Comparison of ENCODE assay signal across 18 mouse cellular contexts in the genomic region with DNA sequence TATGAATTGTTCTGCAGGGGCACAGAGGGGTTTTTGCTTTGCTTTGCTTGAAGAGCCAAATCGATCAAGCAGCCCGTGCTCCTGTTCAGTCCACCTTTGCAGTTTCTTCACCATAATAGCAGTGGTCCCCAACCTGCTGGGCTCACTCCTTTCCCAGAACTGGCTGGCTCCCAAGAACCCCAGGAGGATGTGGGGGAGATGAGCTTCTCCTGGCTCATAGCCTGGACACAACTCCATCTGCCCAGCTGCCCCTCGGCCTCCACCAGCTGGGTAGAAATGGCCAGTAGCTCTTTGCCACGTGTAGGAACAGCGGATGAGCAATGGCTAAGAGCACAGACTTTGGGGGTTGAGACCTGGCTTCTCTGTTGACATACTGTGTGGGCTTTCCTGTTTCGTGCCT.
"Had no signal": no experiment of that assay in that cellular context is flagged by ENCODE, and none has a peak within 500 bp of the region (broad histone marks: within the 10 kb centered on the region; RNA-seq: fewer than 3 reads in every experiment).

No protein-coding gene starts in this region.

- H3K36me3 ChIP-seq: lung, embryonic 15.5 days; midbrain, embryonic 12.5 days; neural tube, embryonic 12.5 days; stomach, embryonic 15.5 days had no signal

- H3K27ac ChIP-seq: lung, embryonic 15.5 days; macrophage; neural tube, embryonic 12.5 days; stomach, embryonic 15.5 days; stomach, postnatal 0 days had no signal

- H3K4me1 ChIP-seq: lung, embryonic 15.5 days; stomach, embryonic 15.5 days had no signal

- H3K27me3 ChIP-seq: lung, embryonic 15.5 days; stomach, embryonic 15.5 days had no signal

- DNase-seq: liver, postnatal 0 days; lung, adult 2 months; lung, postnatal 14 days; lung, postnatal 36 days; midbrain, embryonic 14.5 days; right cerebral cortex, postnatal 14 days; thymus, adult 2 months; thymus, postnatal 25 days; thymus, postnatal 4 days had no signal

- H3K4me3 ChIP-seq: lung, embryonic 15.5 days; megakaryocyte, embryonic 14.5 days; midbrain, embryonic 12.5 days; neural tube, embryonic 12.5 days; stomach, embryonic 15.5 days had no signal

- ATAC-seq: liver, postnatal 0 days; lung, postnatal 0 days; midbrain, embryonic 16.5 days had no signal

- H3K9ac ChIP-seq: liver, postnatal 0 days; lung, embryonic 15.5 days; midbrain, embryonic 12.5 days; neural tube, embryonic 12.5 days; stomach, embryonic 15.5 days had no signal

- H3K4me2 ChIP-seq: lung, embryonic 15.5 days; midbrain, embryonic 12.5 days; neural tube, embryonic 12.5 days; stomach, embryonic 15.5 days had no signal

- H3K9me3 ChIP-seq: lung, embryonic 15.5 days; megakaryocyte, embryonic 14.5 days; midbrain, embryonic 12.5 days; neural tube, embryonic 12.5 days; stomach, embryonic 15.5 days had no signal
